Mouse (Mus musculus): ENCODE results near the gene Paxbp1. TPM values are rescaled to one million over a fixed set of nuclear protein-coding genes. Genes with fewer than 3 reads are reported as not detected.
A peak's percentile ranks its signal among the peaks of the same experiment; 100 is the strongest.

Paxbp1 gene
- polyA plus RNA-seq, 1 experiment: 32.9 TPM

- Histone ChIP-seq H3K36me3 (ENCODE audit: control insufficient read depth, insufficient read depth, low read length) (peaks cover 88% of the 10 kb centered on the region), H3K27me3 (ENCODE audit: control insufficient read depth, insufficient read depth, low read length) (no peaks in the 10 kb centered on the region), H3K4me3 (ENCODE audit: control insufficient read depth, insufficient read depth, low read length) (no peak overlapping the region), H3K27ac (ENCODE audit: control insufficient read depth, insufficient read depth, low read length) (no peak overlapping the region), H3K4me1 (replicated peaks; ENCODE audit: control insufficient read depth, insufficient read depth, low read length) (no peaks in the 10 kb centered on the region)
- TF ChIP-seq POLR2A (IDR thresholded peaks at IDR 0.05; ENCODE audit: control insufficient read depth, extremely low read depth, insufficient read depth, low read length, poor library complexity) (no peak), CTCF (IDR thresholded peaks at IDR 0.05; ENCODE audit: borderline replicate concordance, control insufficient read depth, extremely low read depth, insufficient read depth, low read length, poor library complexity) (no peak)
- no peak for DNase-seq
- 87% methylated on average over 4 of the region's 4 CpGs for WGBS
These were observed 13.6 kb downstream of the Paxbp1 start for GRCm38 (mm10) chr16:91030751-91031150.

DNA sequence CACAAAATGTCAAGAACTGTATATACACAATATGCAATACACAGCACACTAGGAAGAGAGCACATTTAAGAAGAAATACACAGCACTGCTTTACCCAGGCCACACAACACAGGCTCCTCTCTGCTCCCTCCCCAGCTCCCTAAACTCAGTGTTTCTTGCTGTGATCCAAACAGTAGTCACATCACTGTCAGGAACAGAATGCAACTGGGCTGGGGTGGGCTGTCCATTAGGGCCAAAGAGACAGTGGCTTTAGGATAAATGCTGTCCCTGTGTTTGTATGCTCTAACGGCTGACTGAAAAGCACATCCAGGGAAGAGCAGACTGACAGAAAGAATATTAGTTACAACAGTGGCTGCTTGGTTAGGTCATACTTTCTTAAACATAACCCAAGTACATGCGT is 14.4 kb downstream of the Paxbp1 start:
- 97% methylated on average over 2 of the region's 2 CpGs for WGBS
- H3K36me3 ChIP-seq (ENCODE audit: control insufficient read depth, insufficient read depth, low read length): peaks cover 85% of the 10 kb centered on the region
- TF ChIP-seq POLR2A (IDR thresholded peaks at IDR 0.05; ENCODE audit: control insufficient read depth, extremely low read depth, insufficient read depth, low read length, poor library complexity) (no peak), CTCF (IDR thresholded peaks at IDR 0.05; ENCODE audit: borderline replicate concordance, control insufficient read depth, extremely low read depth, insufficient read depth, low read length, poor library complexity) (no peak)

DNA sequence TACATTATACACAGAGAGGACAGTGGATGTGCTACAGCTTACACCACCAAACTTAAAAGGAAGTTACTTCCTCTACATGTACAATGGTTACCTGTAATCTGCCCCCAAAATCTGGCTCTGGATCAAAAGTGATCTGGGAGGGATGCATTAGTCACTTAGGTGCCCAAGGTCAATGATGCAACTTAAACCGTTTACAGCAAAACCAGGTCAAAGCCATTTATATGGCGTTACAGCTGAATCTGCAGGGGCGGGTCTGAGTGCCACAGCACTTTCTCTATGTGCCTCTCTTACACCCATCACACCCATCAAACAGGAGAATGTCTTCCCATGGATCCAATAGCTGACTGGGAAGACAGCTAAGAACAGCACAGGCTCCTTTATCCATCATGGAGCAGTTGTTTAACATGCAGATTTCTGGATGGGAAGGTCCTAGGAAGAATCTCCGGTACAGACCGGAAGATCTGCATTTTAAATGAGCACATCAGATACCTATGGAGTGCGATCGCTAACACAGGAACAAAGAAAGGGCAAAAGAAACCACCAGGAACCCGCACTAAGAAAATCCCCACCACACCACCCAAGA is 15.1 kb downstream of the Paxbp1 start:
- no peak for DNase-seq
- no peaks in the 10 kb centered on the region for H3K4me1 ChIP-seq (replicated peaks; ENCODE audit: control insufficient read depth, insufficient read depth, low read length)
- H3K27ac ChIP-seq (ENCODE audit: control insufficient read depth, insufficient read depth, low read length): no peak overlapping the region
- TF ChIP-seq CTCF (IDR thresholded peaks at IDR 0.05; ENCODE audit: borderline replicate concordance, control insufficient read depth, extremely low read depth, insufficient read depth, low read length, poor library complexity) (no peak), POLR2A (IDR thresholded peaks at IDR 0.05; ENCODE audit: control insufficient read depth, extremely low read depth, insufficient read depth, low read length, poor library complexity) (no peak)
- no peaks in the 10 kb centered on the region for H3K27me3 ChIP-seq (ENCODE audit: control insufficient read depth, insufficient read depth, low read length)
- 93% methylated on average over 8 of the region's 8 CpGs for WGBS
- H3K36me3 ChIP-seq (ENCODE audit: control insufficient read depth, insufficient read depth, low read length): peaks cover 85% of the 10 kb centered on the region
- no peak overlapping the region for H3K4me3 ChIP-seq (ENCODE audit: control insufficient read depth, insufficient read depth, low read length)

More for the DNA sequence above, 14.4 kb downstream of the Paxbp1 start:
- H3K4me1 ChIP-seq (replicated peaks; ENCODE audit: control insufficient read depth, insufficient read depth, low read length): no peaks in the 10 kb centered on the region
- H3K4me3 ChIP-seq (ENCODE audit: control insufficient read depth, insufficient read depth, low read length): no peak overlapping the region
- no peaks in the 10 kb centered on the region for H3K27me3 ChIP-seq (ENCODE audit: control insufficient read depth, insufficient read depth, low read length)
- no peak for DNase-seq
- no peak overlapping the region for H3K27ac ChIP-seq (ENCODE audit: control insufficient read depth, insufficient read depth, low read length)

DNA sequence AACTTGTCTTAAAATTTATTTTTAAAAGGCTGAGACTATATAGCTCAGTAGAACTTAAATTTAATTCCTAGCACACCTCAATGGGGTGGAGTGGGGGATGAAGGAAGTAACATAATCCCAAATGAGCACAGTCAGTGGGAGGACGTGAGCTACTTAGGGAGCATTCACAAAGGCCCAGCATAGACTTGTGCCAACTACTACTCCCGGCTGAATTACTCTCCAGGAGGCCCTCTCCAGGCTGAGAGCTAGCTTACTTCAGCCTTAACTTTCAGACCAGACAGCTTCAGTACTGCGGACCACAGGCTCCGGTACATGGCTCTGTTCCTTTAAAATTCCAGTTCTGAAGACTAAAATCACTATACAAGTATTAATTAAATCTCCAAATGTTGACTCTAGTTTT is 18.1 kb downstream of the Paxbp1 start:
- no peaks in the 10 kb centered on the region for H3K27me3 ChIP-seq (ENCODE audit: control insufficient read depth, insufficient read depth, low read length)
- 100% methylated on average over 4 of the region's 4 CpGs for WGBS
- DNase-seq: no peak
- no peak overlapping the region for H3K27ac ChIP-seq (ENCODE audit: control insufficient read depth, insufficient read depth, low read length)
- H3K4me3 ChIP-seq (ENCODE audit: control insufficient read depth, insufficient read depth, low read length): no peak overlapping the region
- H3K36me3 ChIP-seq (ENCODE audit: control insufficient read depth, insufficient read depth, low read length): peaks cover 83% of the 10 kb centered on the region
- no peaks in the 10 kb centered on the region for H3K4me1 ChIP-seq (replicated peaks; ENCODE audit: control insufficient read depth, insufficient read depth, low read length)
- no peak for TF ChIP-seq CTCF (IDR thresholded peaks at IDR 0.05; ENCODE audit: borderline replicate concordance, control insufficient read depth, extremely low read depth, insufficient read depth, low read length, poor library complexity)
- no peak for TF ChIP-seq POLR2A (IDR thresholded peaks at IDR 0.05; ENCODE audit: control insufficient read depth, extremely low read depth, insufficient read depth, low read length, poor library complexity)

DNA sequence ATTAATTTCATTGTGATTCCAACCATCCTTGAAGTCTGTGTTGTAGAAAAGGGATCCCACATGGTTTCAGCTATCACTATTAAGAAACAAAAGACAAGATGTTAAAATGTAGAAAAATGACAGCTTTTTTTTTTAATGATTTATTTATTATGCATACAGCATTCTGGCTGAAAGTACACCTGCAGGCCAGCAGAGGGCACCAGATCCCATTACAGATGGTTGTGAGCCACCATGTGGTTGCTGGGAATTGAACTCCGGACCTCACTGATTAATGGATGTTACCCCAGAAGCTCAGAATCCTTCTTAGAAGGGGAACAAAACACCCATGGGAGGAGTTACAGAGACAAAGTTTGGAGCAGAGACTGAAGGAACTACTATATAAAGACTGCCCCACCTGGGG is 21.0 kb downstream of the Paxbp1 start:
- WGBS: 94% methylated on average over 1 of the region's 1 CpGs

GRCm38 (mm10) chr16:91020842-91021483 is 23.4 kb downstream of the Paxbp1 start:
- DNase-seq: no peak
- no peak overlapping the region; the same call in 1 of the 2 replicates for H3K27ac ChIP-seq (ENCODE audit: control insufficient read depth, insufficient read depth, low read length)

More for the DNA sequence above, 21.0 kb downstream of the Paxbp1 start:
- no peaks in the 10 kb centered on the region for H3K27me3 ChIP-seq (ENCODE audit: control insufficient read depth, insufficient read depth, low read length)
- no peaks in the 10 kb centered on the region for H3K4me1 ChIP-seq (replicated peaks; ENCODE audit: control insufficient read depth, insufficient read depth, low read length)
- no peak for TF ChIP-seq CTCF (IDR thresholded peaks at IDR 0.05; ENCODE audit: borderline replicate concordance, control insufficient read depth, extremely low read depth, insufficient read depth, low read length, poor library complexity)
- TF ChIP-seq POLR2A (IDR thresholded peaks at IDR 0.05; ENCODE audit: control insufficient read depth, extremely low read depth, insufficient read depth, low read length, poor library complexity): no peak
- H3K27ac ChIP-seq (ENCODE audit: control insufficient read depth, insufficient read depth, low read length): no peak overlapping the region
- peak; percentile 22 for DNase-seq
- H3K36me3 ChIP-seq (ENCODE audit: control insufficient read depth, insufficient read depth, low read length): peaks cover 91% of the 10 kb centered on the region
- H3K4me3 ChIP-seq (ENCODE audit: control insufficient read depth, insufficient read depth, low read length): no peak overlapping the region

More at GRCm38 (mm10) chr16:91020842-91021483, 23.4 kb downstream of the Paxbp1 start:
- H3K4me3 ChIP-seq (ENCODE audit: control insufficient read depth, insufficient read depth, low read length): no peak overlapping the region
- H3K36me3 ChIP-seq (ENCODE audit: control insufficient read depth, insufficient read depth, low read length): peaks cover 82% of the 10 kb centered on the region
- TF ChIP-seq POLR2A (IDR thresholded peaks at IDR 0.05; ENCODE audit: control insufficient read depth, extremely low read depth, insufficient read depth, low read length, poor library complexity) (no peak), CTCF (IDR thresholded peaks at IDR 0.05; ENCODE audit: borderline replicate concordance, control insufficient read depth, extremely low read depth, insufficient read depth, low read length, poor library complexity) (no peak)
- H3K4me1 ChIP-seq (replicated peaks; ENCODE audit: control insufficient read depth, insufficient read depth, low read length): no peaks in the 10 kb centered on the region
- 88% methylated on average over 10 of the region's 10 CpGs for WGBS
- no peaks in the 10 kb centered on the region for H3K27me3 ChIP-seq (ENCODE audit: control insufficient read depth, insufficient read depth, low read length)

Measured in thymus, adult 2 months (tissue).